Mouse (Mus musculus) embryonic facial prominence, embryonic 12.5 days (tissue): ENCODE results near the gene Tigd2. TPM values are rescaled to one million over a fixed set of nuclear protein-coding genes. Genes with fewer than 3 reads are reported as not detected.

Source experiments
- polyA plus RNA-seq: library from polyadenylated mRNA; unstranded; fragments of >200 nt; fragmentation: Nextera tagmentation; extraction: Ambion mirVana; gene quantifications from 2 replicates; pipeline ENCODE4 v1.2.1, GENCODE M21; 2016

The Tigd2 gene
- polyA plus RNA-seq, 1 experiment from 2014 or later, result 12.9 TPM

Other genes starting within 250 kb of the Tigd2 start
- 5.7 and 6.7 TPM in 2 replicates for gene Fam13a, start 184.3 kb upstream of the Tigd2 start, polyA plus RNA-seq
- 1.3 and 1.4 TPM in 2 replicates for gene Gprin3, start 217.4 kb downstream of the Tigd2 start, polyA plus RNA-seq